Mouse (Mus musculus): Measurements from ENCODE around the gene Kcnk1. TPM values are rescaled to one million over a fixed set of nuclear protein-coding genes. Genes with fewer than 3 reads are reported as not detected.

Kcnk1 gene
- total and polyA plus RNA-seq, 3 experiments, result not detected

DNA sequence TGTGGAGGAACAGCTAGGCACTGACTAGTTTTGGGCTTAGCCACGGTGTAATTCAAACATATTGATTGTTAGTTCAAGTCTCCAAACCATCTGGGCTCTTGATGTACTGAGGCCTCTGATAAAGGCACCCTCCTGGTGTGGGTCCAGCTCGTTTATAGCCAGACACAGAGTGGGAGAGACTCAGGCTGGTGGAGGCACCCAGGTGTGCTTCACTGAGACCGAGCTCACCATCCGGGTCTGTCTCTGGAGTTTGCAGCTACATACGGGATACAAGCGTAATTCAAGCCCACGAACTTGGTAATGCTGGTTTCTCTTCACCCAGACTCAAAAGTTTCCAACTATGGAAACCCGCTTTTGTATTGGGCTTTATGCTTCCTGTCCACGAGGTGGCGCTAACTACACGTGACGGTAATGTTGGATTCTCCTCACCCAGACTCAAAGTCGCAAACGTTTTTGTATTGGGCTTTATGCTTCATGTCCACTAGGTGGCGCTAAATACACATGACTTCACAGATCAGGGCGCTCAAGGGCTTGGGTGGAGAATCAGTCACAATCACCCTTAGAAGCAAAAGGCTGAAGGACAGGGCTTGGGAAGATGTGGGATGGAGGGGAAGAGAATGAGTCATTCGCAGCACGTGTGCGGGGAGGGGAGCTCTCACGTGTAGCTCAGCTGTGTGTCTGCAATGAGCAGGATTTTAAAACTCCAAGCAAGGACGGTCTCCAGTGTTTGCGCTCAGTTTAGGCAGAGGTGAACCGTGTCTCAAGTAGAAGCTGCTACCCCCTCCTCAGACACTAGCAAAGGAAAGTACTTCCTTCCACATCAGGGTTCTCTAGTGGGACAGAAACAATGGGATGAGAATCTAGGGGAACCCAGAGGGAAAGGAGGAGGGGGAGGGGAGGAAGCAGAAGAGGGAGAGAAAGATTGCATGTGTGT, 44.7 kb upstream of the Kcnk1 start:
- in situ Hi-C loops (cut with MboI; ENCODE audit: low pct_ligation_motif_present, low pct_unique_long_range_greater_than_20kb, low sequenced_read_pairs), result loop anchor here (10.0 to 25.0 kb wide), 3 partner anchors 125 to 537 kb away; partner anchors contain the start of gene Tarbp1
- dilution Hi-C loops (cut with MboI; ENCODE audit: extremely low pct_ligation_motif_present, extremely low pct_unique_long_range_greater_than_20kb, low sequenced_read_pairs), result no loop called here

DNA sequence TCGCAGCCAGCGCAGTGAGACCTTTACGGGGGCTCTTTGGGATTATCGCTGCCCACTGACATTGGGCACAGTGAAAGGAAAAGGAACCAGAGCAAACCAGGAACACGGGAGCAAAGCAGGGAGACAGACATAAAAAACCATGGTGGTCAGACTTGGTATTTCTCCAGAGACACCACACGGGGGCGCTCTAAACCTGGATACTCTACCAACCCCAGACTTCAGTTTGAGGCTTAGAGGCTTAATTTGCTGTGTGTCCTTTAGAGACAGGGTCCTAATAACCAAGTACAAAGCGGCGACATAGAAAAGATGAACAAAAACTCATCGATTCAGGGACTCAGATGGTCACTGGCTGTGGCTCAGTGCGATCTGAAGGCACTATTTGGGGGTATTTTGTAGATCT, 39.3 kb upstream of the Kcnk1 start:
- peak; percentile 44 for DNase-seq (ENCODE audit: extremely low read depth)
- in situ Hi-C loops (cut with MboI; ENCODE audit: low pct_ligation_motif_present, low pct_unique_long_range_greater_than_20kb, low sequenced_read_pairs), result loop anchor here (10.0 to 25.0 kb wide), 3 partner anchors 119 to 532 kb away; partner anchors contain the start of gene Tarbp1
- no peak overlapping the region for H3K4me3 ChIP-seq (replicated peaks in 1 of 3; ENCODE audit: low read depth in 2 of 3, low read length in 2 of 3, poor library complexity in 1 of 3)
- H3K4me1 ChIP-seq (ENCODE audit: control insufficient read depth in 1 of 2, insufficient read depth in 2 of 2), result no peaks in the 10 kb centered on the region
- no peaks in the 10 kb centered on the region for H3K9me3 ChIP-seq (replicated peaks; ENCODE audit: low read length)
- no peaks in the 10 kb centered on the region for H3K36me3 ChIP-seq (replicated peaks in 1 of 2; ENCODE audit: control insufficient read depth in 1 of 2, insufficient read depth in 1 of 2, low read length in 1 of 2)
- peaks cover 64% of the 10 kb centered on the region for H3K27me3 ChIP-seq (replicated peaks)
- no peak overlapping the region for H3K9ac ChIP-seq (ENCODE audit: insufficient read depth, low read depth)
- dilution Hi-C loops (cut with MboI; ENCODE audit: extremely low pct_ligation_motif_present, extremely low pct_unique_long_range_greater_than_20kb, low sequenced_read_pairs), result no loop called here
- no peak overlapping the region for H3K27ac ChIP-seq (ENCODE audit: insufficient read depth, low read depth)
- peak overlapping the region; percentile 19; the same call in 1 of the 2 replicates for H3K4me2 ChIP-seq (ENCODE audit: insufficient read depth, low read depth, poor library complexity, severe bottlenecking)
- no peaks in the 10 kb centered on the region; the same call in 1 of the 2 replicates for H3K79me2 ChIP-seq (replicated peaks; ENCODE audit: control insufficient read depth, extremely low read depth, insufficient read depth, poor library complexity, severe bottlenecking)
- TF ChIP-seq TCF12 (IDR thresholded peaks at IDR 0.05; ENCODE audit: low read depth, low read length) (no peak), POLR2A (IDR thresholded peaks at IDR 0.05; ENCODE audit: low read depth, low read length) (no peak), CTCF (conservative IDR thresholded peaks at IDR 0.05 in 1 of 2, IDR thresholded peaks at IDR 0.05 in 1 of 2; ENCODE audit: low read depth in 2 of 2, low read length in 2 of 2) (peak; percentile 62 to 85), MEF2A (IDR thresholded peaks at IDR 0.05; ENCODE audit: borderline replicate concordance, low read depth, low read length) (no peak), JUND (conservative IDR thresholded peaks at IDR 0.05; ENCODE audit: low read depth, low read length) (no peak), UBTF (IDR thresholded peaks at IDR 0.05; ENCODE audit: low read depth, low read length) (no peak), MYC (IDR thresholded peaks at IDR 0.05; ENCODE audit: low read depth, low read length) (no peak), USF2 (conservative IDR thresholded peaks at IDR 0.05; ENCODE audit: low read depth, low read length) (no peak), ZNF384 (IDR thresholded peaks at IDR 0.05; ENCODE audit: low read depth, low read length) (no peak), ZKSCAN1 (IDR thresholded peaks at IDR 0.05; ENCODE audit: borderline replicate concordance, low read depth, low read length) (no peak), BHLHE40 (IDR thresholded peaks at IDR 0.05; ENCODE audit: low read depth, low read length) (no peak), RAD21 (IDR thresholded peaks at IDR 0.05; ENCODE audit: low read depth, low read length) (peak; percentile 77), JUN (IDR thresholded peaks at IDR 0.05; ENCODE audit: insufficient read depth, low read depth, low read length) (no peak), NELFE (IDR thresholded peaks at IDR 0.05; ENCODE audit: low read depth, low read length) (no peak), USF1 (IDR thresholded peaks at IDR 0.05; ENCODE audit: low read depth, low read length) (no peak)

More for the DNA sequence above, 44.7 kb upstream of the Kcnk1 start:
- no peaks in the 10 kb centered on the region for H3K79me2 ChIP-seq (replicated peaks; ENCODE audit: control insufficient read depth, extremely low read depth, insufficient read depth, poor library complexity, severe bottlenecking)
- peaks cover 76% of the 10 kb centered on the region for H3K27me3 ChIP-seq (replicated peaks)
- H3K9me3 ChIP-seq (replicated peaks; ENCODE audit: low read length), result peaks cover 2% of the 10 kb centered on the region
- H3K9ac ChIP-seq (ENCODE audit: insufficient read depth, low read depth), result no peak overlapping the region
- peak overlapping the region; percentile 13; the same call in 1 of the 2 replicates for H3K4me2 ChIP-seq (ENCODE audit: insufficient read depth, low read depth, poor library complexity, severe bottlenecking)
- no peaks in the 10 kb centered on the region for H3K36me3 ChIP-seq (replicated peaks in 1 of 2; ENCODE audit: control insufficient read depth in 1 of 2, insufficient read depth in 1 of 2, low read length in 1 of 2)
- DNase-seq (ENCODE audit: extremely low read depth), result peak; percentile 95
- H3K27ac ChIP-seq (ENCODE audit: insufficient read depth, low read depth), result no peak overlapping the region
- TF ChIP-seq SMC3 (IDR thresholded peaks at IDR 0.05; ENCODE audit: low read depth, low read length) (peak; percentile 76), EP300 (IDR thresholded peaks at IDR 0.05; ENCODE audit: low read length) (no peak), RCOR1 (conservative IDR thresholded peaks at IDR 0.05; ENCODE audit: low read depth, low read length) (no peak), ELF1 (IDR thresholded peaks at IDR 0.05; ENCODE audit: low read depth, low read length) (no peak), CTCF (conservative IDR thresholded peaks at IDR 0.05 in 1 of 2, IDR thresholded peaks at IDR 0.05 in 1 of 2; ENCODE audit: low read depth in 2 of 2, low read length in 2 of 2) (peak; percentile 98 to 99), GABPA (IDR thresholded peaks at IDR 0.05; ENCODE audit: insufficient replicate concordance, low read depth, low read length) (no peak), ZC3H11A (IDR thresholded peaks at IDR 0.05; ENCODE audit: low read depth, low read length) (no peak), HCFC1 (IDR thresholded peaks at IDR 0.05; ENCODE audit: low read depth, low read length) (no peak; the same call in 1 of the 2 replicates), SIN3A (IDR thresholded peaks at IDR 0.05; ENCODE audit: low read length) (peak; percentile 73), CHD1 (IDR thresholded peaks at IDR 0.05; ENCODE audit: low read depth, low read length) (no peak), ZMIZ1 (IDR thresholded peaks at IDR 0.05; ENCODE audit: low read depth, low read length) (no peak), MAFK (IDR thresholded peaks at IDR 0.05; ENCODE audit: insufficient replicate concordance, low read length) (0 out of 2 replicates have a peak, but pooled peaks have one; percentile 13), BHLHE40 (IDR thresholded peaks at IDR 0.05; ENCODE audit: low read depth, low read length) (peak; percentile 97), ETS1 (conservative IDR thresholded peaks at IDR 0.05; ENCODE audit: low read depth, low read length) (no peak), POLR2AphosphoS2 (IDR thresholded peaks at IDR 0.05; ENCODE audit: low read depth, low read length) (no peak), RAD21 (IDR thresholded peaks at IDR 0.05; ENCODE audit: low read depth, low read length) (peak; percentile 83), MAX (IDR thresholded peaks at IDR 0.05; ENCODE audit: low read length) (peak; percentile 95), ZNF384 (IDR thresholded peaks at IDR 0.05; ENCODE audit: low read depth, low read length) (no peak), PAX5 (IDR thresholded peaks at IDR 0.05; ENCODE audit: low read length) (no peak), NELFE (IDR thresholded peaks at IDR 0.05; ENCODE audit: low read depth, low read length) (peak; percentile 74; the same call in 1 of the 2 replicates), MYC (IDR thresholded peaks at IDR 0.05; ENCODE audit: low read depth, low read length) (peak; percentile 88), USF2 (conservative IDR thresholded peaks at IDR 0.05; ENCODE audit: low read depth, low read length) (peak; percentile 48), USF1 (IDR thresholded peaks at IDR 0.05; ENCODE audit: low read depth, low read length) (peak; percentile 33), TBP (conservative IDR thresholded peaks at IDR 0.05; ENCODE audit: low read depth, low read length) (no peak), E2F4 (IDR thresholded peaks at IDR 0.05; ENCODE audit: insufficient replicate concordance, low read depth, low read length) (no peak), POLR2A (IDR thresholded peaks at IDR 0.05; ENCODE audit: low read depth, low read length) (no peak), ZKSCAN1 (IDR thresholded peaks at IDR 0.05; ENCODE audit: borderline replicate concordance, low read depth, low read length) (no peak), TCF12 (IDR thresholded peaks at IDR 0.05; ENCODE audit: low read depth, low read length) (0 out of 2 replicates have a peak, but pooled peaks have one; percentile 33), MAZ (IDR thresholded peaks at IDR 0.05; ENCODE audit: low read depth, low read length) (no peak), CHD2 (IDR thresholded peaks at IDR 0.05; ENCODE audit: low read length) (no peak), JUND (conservative IDR thresholded peaks at IDR 0.05; ENCODE audit: low read depth, low read length) (peak; percentile 38; the same call in 1 of the 2 replicates), IRF4 (IDR thresholded peaks at IDR 0.05; ENCODE audit: low read depth, low read length) (peak; percentile 51; the same call in 1 of the 2 replicates), UBTF (IDR thresholded peaks at IDR 0.05; ENCODE audit: low read depth, low read length) (no peak), NRF1 (IDR thresholded peaks at IDR 0.05; ENCODE audit: low read depth, low read length) (no peak; the same call in 1 of the 2 replicates), JUN (IDR thresholded peaks at IDR 0.05; ENCODE audit: insufficient read depth, low read depth, low read length) (no peak), MXI1 (IDR thresholded peaks at IDR 0.05; ENCODE audit: low read depth, low read length) (0 out of 2 replicates have a peak, but pooled peaks have one; percentile 29), KAT2A (IDR thresholded peaks at IDR 0.05; ENCODE audit: insufficient replicate concordance, low read length) (no peak), MEF2A (IDR thresholded peaks at IDR 0.05; ENCODE audit: borderline replicate concordance, low read depth, low read length) (peak; percentile 61; the same call in 1 of the 2 replicates)
- H3K4me3 ChIP-seq (replicated peaks in 1 of 3; ENCODE audit: low read depth in 2 of 3, low read length in 2 of 3, poor library complexity in 1 of 3), result no peak overlapping the region
- peaks cover 2 to 3% of the 10 kb centered on the region in 2 experiments; a peak in 2 of 4 replicates for H3K4me1 ChIP-seq (ENCODE audit: control insufficient read depth in 1 of 2, insufficient read depth in 2 of 2)

All from CH12.LX (cell line).